Mouse (Mus musculus): ENCODE measurements around the gene Plcxd3. TPM values are rescaled to one million over a fixed set of nuclear protein-coding genes. Genes with fewer than 3 reads are reported as not detected.

Gene Plcxd3
- polyA plus RNA-seq (2012) = 0.01 TPM in 1 of 2 replicates, not detected in the other

GRCm38 (mm10) chr15:4375423-4376220 lies at the start of gene Plcxd3:
Gene Plcxd3 (plus strand): TSS chr15:4375491.

